Mouse (Mus musculus): ENCODE data around the gene Nol12. TPM values are rescaled to one million over a fixed set of nuclear protein-coding genes. Genes with fewer than 3 reads are reported as not detected.

Gene Nol12
- polyA plus RNA-seq, 1 experiment, result 30.2 TPM

DNA sequence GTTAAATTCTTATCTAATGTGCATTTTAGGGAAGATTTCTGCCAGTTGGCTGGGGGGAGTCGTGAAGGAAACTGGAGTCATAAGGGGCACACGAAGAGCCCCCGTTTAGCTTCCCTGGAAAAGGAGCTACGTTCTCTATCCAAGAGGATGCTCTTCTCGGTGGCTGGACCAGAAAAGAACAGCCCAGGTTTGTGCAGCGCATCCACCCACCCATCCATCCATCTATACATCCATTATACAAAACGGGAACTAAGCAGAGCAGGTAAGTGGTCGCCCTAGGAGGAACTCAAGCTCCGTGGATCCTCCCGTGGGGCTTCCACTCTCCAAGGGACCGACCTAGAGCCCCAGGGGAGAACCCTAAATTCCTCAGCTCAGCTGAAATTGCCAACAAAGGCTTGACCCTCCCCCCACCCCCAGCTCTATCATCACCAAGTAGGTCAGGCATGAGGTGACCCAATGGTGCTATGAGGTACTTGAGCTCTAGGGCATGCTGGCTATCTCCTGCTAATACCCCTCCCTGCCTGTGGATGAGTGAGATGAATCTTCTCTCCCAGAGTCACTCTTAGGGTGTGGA, 13.5 kb downstream of the Nol12 start:
- no peak for DNase-seq (ENCODE audit: low read depth)

DNA sequence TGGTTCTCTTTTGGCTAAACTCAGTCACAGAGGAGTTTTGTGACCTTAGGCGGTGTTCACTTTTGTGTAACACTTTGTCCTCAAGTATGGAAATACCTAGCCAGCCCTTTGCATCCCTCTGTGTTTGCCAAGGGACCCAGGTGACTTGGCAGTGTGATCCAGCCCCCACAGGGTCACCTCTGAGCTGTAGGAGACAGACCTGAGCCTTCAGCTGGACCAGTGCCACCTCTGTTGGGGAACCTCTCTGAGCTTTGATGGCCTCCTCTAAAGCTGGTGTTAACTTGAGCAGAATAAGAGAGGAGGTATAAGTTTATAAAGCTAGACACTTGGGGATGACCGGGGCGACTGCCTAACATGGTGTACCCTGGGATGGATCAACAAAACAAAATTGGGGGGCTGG, 14.2 kb downstream of the Nol12 start:
- DNase-seq (ENCODE audit: low read depth), result no peak

DNA sequence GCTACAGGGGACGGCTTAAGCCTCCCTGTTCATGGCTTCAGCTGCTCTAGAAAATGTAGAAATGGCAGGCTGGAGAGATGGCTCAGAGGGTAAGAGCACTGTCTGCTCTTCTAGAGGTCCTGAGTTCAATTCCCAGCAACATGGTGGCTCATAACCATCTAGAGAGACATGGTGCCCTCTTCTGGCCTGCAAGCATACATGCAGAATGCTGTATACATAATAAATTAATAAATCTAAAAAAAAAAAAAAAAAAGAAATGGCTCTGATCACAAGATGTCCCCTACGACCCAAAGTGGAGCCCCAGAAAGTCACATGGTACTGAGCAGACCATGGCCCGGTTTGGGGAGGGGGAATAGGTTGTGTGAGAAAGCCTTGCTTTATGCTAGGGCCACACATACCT, 20.9 kb downstream of the Nol12 start:
- no peak for DNase-seq (ENCODE audit: low read depth)

DNA sequence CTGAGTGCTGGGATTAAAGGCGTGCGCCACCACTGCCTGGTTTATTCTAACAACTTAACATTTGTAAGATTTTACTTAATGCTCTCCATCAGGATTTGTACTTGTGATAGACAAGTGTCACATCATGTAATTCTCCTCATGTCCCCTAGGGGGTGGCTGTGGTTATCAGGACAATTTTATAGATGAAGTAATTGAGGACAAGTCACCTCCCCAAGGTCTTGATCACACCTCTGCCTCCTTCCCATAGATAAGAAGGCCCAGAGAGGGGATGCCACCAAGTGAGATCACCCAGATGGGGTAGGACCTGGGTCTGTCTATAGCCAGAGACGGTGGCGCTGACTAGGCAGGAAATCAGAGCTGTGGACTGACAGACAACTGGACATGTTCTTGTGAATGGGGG, 21.6 kb downstream of the Nol12 start:
- DNase-seq (ENCODE audit: low read depth), result no peak

DNA sequence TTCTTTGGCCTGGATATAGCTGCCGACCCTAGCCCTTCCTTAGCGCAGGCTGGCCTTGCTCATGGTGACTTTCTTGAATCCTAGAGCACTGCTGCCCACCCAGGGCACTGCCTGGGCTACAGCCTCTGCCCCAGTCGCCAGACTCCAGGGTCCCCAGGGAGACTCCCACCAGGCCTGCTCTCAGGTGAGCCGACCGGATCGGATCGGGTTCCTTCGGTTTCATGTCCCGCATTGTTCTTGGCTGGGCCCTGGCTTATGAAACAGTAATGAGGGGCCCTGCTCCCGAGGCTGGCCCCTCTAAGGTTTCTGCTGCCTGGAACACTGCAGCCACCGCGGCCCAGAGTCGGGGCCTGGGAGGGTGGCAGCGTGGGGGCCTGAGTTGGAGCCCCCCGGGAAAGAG, 22.3 kb downstream of the Nol12 start:
- no peak for DNase-seq (ENCODE audit: low read depth)

DNA sequence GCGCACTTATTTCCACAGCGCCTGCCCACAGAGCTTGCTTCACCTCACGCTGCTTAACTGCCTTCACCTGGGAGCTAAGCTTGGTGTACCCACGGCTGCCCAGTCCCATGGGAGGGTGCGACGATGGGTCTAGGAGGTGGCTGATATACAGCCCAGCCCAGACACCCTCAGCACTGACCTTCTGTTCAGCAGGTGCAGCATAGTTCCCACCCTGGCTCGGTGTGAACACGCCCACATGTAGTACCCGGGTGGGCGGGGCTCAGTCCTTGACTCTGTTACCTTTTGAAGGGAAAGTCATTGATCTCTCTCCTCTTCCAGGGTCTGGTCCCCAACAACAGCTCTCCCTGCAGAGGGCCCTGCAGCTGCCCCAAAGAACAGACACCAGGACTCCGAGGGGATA, 24.8 kb downstream of the Nol12 start:
- no peak for DNase-seq (ENCODE audit: low read depth)

DNA sequence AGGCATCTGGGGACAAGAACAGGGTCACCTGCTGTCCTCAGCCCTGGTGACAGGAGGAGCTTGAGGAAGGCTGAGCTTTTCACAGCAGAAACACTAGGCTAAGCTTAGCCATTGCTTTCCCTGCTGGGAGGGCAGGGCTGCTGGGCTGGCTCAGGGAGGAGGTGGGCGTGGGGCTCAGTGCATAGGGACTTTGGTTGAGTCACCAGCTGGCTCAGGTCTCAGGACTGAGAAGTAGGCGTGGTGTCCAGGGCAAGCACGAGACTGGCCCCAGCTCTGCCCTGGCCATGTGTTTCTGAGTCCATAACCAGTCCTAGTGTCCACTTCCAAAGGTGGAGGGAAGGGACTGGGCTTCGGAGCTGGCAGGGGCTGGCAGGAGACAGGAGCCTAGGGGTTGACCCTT, 25.4 kb downstream of the Nol12 start:
- DNase-seq (ENCODE audit: low read depth), result no peak

DNA sequence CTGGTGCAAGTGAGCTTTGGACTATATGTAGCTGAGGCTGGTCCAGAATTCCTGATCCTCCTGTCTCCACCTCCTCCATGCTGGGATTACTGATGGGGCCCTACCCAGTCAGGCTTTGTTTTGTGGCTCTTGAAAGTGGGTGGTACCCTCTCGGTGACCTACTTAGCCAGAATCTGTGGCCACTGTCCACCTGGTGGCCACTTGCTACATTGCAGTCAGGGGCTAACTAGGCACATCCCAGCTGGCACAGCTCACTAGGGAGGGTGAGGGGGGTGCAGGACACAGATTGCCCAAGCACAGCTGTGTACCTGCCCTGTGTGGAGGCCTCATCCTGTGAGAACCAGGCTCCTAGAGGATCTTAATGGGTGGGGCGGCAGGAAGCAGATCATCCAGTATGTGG, 28.2 kb downstream of the Nol12 start:
- DNase-seq (ENCODE audit: low read depth), result no peak

DNA sequence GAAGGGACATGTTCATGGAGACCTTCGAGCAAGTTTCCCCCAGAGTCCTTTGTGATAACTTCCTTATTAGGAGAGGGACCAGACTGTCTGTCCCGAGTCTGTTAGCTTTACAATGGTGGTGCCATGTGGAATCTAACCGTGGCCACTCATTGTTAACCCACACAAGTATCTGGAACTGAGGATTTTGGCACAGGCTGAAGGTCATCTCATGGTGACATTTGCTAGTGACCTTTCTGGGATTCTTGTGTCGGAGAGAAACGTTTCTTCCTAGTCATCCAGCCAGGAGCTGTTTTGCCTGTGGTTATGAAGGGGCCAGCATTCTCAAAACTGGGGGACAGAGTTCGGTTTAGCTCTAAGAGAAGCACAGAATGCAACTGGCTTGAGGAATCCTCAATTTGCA, 36.9 kb downstream of the Nol12 start:
- no peak for DNase-seq (ENCODE audit: low read depth)

DNA sequence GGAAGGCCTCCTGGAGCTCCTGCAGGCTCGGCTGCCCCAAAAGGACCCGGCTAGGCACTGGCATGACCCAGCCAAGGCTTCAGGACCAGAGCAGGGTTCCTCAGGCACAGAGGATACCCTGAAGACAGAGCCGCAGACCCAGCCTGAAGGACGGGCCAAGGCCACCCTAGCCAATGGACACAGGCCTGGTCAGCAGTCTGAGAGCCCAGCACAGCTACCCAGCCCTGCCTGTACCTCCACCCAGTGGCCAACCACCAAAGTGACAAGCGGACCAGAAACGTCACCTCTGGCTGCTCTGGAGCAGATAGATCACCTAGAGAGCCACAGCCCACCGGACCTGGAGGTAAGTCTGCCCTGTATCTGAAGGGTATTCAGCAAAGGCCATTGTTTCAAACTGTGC, 39.2 kb downstream of the Nol12 start:
- no peak for DNase-seq (ENCODE audit: low read depth)

DNA sequence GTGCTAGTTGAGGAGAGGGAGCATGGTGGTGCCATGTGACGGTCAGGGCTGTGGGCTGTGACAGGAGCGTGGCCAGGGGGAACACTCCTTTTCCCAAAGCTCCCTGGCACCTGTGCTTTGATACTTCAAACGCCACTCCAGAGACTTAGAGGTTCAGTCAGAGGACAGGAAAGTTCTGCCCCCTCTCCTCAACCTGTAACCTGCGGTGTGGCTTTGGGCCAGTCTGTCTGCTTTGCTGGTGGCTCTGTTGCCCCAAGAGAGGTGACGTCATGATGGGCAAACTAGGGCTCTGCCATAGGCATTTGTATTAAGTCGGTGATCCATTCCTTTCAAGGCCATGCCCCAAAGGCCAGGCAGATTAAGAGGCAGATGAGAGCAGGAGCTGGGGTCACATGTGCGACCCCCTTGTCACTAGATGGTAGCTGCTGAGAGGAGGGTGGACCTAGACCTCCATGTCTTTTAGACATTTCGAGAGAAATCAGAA, 43.0 kb downstream of the Nol12 start:
- no peak for DNase-seq (ENCODE audit: low read depth)

DNA sequence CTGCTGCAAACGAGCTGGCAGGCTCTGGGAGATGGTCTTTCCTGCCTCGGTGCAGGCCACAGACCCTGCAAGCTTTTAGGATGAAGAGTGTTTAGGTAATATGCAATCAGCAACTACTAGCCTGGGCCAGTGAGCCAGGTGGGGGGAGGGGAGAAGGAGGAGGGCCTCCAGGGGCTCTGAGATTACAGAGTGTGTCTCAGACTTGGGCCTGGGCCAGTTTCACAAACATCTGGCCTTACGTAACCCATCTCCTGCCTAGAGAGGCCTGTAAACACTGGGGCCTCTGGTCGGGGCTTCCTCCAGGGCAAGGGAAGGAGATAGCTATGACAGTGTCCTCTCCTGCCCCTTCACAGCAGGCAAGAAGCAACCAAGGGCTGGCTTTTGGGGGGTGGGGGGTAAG, 44.1 kb downstream of the Nol12 start:
- DNase-seq (ENCODE audit: low read depth), result no peak

DNA sequence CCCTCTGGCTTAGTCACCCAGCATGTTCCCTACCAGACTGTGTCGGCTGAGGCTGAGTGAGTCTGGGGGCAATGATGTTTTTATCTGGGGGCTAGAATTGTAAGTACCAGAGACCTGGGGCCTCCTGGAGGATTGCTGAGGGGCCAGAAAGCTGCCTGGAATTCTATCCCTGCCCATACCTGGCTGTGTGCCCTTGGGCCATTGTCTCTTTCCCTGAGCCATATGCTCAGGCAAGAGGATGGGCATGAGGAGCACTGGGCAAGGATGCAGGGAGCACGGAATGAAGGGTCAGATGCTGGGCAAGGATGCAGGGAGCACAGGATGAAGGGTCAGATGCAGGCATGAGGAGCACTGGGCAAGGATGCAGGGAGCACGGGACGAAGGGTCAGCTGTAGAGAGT, 45.4 kb downstream of the Nol12 start:
- no peak for DNase-seq (ENCODE audit: low read depth)

DNA sequence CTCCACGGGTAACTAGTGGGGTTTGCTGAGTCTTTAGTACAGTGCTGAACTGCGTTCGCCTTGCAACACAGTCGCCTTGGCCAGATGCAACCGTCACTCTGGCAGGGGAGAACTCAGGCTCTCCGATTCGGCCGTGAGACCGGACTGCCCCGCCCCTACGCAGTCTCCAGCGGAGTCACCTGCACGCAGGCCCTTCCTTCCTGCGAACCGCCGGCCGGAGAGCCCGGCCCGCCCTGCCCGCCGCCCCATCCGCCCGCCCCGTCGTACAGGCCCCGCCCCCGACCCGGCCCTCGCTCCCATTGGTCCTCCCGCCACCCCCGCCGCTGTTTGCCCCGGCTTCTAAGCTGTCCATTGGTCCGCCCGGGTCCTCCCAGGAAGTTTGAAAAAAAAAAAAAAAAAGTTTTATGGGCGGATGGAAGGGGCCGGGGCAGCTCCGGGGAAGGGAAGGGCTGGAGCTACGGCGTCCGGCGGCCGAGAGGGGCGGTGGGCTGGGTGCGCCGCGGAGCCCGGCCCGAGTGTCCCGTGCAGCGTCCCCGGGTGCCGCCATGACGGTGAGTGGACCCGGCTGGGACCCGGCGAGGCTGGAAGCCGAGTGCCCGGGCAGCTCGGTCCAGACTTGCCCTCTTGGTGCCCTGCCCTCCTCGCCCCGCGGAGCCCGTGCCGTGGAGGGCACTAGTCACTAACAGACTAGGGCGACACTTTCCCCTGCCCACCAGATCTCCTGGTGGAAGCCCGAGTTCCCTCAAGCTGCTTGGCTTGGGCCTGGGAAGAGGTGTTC, 48.1 kb downstream of the Nol12 start:
- DNase-seq (ENCODE audit: low read depth), result peak; percentile 44

DNA sequence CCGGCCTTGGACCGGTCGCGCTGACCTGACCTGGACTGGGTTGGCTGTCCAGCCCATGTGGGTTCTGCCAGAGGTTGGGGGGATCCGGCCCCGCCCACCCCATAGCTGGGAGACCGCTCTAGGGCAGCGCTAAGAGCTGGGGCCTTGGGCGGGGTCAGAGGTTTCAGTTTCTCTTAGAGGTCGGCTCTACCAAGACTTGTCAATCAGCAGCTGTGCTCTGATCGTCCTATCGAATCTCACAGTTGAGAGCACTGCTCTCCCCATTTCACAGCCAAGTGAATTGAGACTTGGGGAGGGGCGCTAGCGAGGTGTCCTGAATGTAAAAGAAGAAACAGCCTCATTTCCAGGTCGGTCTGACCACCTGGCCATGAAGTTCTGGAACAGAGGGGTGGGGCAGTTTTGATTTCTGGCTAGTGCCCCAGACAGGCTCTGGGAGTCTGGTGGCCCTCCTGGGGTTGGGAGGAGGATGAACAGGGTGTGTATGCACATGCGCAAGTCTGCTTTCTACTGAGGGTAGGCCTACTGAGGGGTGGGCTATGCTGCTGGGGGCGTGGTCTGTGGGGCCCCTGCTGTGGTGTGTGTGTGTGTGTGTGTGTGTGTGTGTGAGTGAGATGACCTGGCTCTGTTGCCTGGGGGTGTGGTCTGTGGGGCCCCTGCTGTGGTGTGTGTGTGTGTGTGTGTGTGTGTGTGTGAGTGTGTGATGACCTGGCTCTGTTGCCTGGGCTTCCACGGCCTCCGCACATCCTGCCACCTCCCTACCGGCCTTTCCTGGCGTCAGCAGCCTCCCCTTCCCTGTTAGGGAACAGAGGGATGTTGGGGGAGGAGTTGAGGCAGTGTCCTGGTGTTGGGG, 48.9 kb downstream of the Nol12 start:
- no peak for DNase-seq (ENCODE audit: low read depth)

DNA sequence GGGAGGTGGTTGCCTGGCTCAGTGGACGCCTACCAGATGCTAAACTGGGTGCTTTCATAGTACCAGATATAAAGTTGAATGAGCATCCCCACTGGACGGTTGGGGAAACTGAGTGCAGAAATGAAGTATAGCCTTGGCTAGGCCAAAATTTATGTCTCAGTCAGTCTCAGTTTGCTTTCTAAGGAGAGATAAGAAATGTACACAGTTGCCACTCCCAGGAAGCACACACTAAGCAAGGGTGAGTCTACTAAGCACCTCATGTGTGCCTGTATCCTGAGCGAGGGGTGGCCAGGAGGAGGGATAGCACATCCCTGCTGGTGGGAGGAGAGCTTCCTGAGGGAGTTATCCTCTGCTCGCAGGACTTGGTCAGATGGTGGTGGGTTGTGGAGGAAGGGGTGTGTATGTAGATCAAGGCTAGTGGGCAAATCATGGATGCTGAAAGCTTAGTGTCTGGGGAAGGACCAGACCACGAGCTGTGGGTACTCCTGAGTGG, 49.6 kb downstream of the Nol12 start:
- no peak for DNase-seq (ENCODE audit: low read depth)

DNA sequence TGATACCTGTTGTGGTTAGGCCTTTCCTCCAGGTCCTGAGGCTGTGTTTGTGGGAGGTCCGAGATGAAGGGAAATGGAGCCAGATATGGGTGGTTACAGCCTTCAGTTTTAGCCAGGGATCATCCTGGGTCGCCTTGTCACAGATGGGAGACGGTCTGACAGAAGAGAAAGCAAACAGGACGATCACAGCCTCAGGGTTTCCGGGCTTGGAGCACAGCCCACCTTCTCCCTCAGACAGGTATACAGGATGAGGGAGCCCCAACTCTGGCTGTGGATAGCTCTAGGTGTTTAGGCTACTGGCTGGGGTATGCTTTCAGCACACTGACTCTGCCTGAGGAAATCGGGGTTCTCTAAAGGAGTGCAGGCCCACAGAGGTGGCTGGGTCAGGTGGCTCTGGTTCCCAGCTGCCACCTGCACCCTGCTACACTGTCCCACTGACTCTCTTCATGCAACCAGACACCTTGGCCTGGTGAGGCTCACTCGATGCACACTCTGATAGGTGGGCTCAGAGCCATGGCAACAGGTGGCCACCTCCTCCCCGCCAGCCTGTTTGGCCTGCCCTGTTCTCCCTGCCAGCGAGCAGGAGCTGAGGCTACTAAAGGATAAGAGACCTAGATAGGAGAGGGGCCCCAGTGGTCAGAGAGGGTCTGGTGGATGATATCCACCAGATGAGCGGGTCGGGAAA, 51.9 kb downstream of the Nol12 start:
- no peak for DNase-seq (ENCODE audit: low read depth)

DNA sequence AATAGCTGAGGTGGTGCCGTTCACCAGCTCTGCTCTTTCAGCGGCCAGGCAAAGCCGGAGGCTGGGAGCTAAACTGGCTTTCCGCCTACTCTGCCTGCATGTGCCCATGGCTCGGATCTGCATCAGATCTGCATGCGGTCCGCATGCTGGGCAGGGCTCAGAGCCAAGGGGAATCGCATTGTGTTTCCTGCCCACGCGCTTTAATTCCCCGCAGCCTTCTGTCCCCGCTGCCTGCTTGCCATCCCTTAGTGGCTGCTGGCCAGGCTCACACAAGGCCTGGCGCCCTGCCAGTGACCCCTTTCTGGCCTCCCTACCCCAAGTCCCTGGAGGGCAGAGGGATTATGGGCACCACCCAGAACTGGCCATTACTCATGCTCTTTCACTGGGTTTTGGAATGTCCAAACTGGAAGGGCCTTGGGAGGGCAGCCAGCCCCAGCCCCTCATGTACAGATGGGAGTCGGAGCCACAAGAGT, 53.8 kb downstream of the Nol12 start:
- no peak for DNase-seq (ENCODE audit: low read depth)

DNA sequence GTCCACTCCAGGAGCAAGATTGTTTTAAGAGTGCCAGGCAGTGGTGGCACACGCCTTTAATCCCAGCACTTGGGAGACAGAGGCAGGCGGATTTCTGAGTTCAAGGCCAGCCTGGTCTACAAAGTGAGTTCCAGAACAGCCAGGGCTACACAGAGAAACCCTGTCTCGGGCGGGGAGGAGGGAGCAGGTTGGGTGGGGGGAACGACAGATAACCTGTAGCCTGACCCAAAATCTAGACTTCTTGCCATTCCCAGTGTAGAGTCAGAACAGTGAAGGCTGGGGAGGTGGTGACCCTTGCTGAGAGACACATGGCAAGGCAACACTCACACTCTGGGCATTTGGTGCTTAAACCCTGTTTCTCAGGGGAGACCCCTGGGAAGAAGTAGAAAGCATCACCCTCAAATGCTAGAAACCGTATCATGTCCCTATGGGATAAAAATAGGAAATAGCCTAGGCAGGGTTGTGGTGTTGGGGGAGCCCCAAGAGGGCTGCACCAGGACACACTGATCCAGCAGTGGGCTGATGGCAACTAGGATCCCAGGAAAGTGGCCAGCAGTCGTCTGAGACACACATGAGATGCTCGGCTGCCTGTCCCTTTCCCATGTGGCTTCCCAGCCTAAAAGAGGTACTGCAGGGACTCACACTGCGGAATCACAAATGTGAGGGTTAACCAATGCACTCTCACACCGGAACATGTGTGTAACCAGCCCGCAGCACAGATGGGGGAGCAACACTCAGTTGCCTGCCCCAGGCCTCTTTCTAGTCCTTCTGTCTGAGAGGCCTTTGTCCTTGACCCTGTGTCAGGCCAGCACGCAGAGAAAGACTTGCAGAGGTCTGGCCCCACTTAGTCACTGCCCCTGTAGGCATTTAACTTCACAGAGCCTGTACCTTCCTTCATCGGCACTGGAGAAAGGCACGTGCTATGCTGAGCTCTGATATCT, 54.7 kb downstream of the Nol12 start:
- no peak for DNase-seq (ENCODE audit: low read depth)

DNA sequence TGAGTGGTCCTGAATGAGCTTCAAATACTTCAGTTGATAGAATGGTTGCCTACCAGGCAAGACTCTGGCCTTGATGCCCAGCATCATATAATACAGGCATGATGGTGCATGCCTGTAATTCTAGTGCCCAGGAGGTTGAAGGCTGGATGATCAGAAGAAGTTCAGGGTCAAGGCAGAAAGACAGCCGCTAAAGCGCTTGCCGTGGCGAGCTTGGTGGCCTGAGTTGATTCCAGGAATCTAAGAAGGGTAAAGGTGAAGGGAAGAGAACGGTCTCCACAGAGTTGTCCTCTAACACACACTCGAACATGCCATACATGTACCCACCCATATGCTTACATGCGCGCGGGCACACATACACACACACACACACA, 55.3 kb downstream of the Nol12 start:
- no peak for DNase-seq (ENCODE audit: low read depth)

All from gonadal fat pad, adult 2 months (tissue).